Mouse (Mus musculus) liver, embryonic 13.5 days (tissue): Measurements from ENCODE around the gene Castor2. TPM values are rescaled to one million over a fixed set of nuclear protein-coding genes. Genes with fewer than 3 reads are reported as not detected.
A peak's percentile ranks its signal among the peaks of the same experiment; 100 is the strongest.

ENCODE experiments used
- ATAC-seq: fragments of 200-750 bp; cut with Nextera tagmentation; 2 replicates; pipeline ENCODE4 v1.8.0; 2017; ENCODE audit warnings: low read depth, mild to moderate bottlenecking, moderate number of reproducible peaks, moderate library complexity
- DNase-seq: peaks from one replicate; pipeline ENCODE4 v3.0.0; 2022
- H3K27ac ChIP-seq: fragments of 300-500 bp; sonication (generic); 2 replicates; pipeline ENCODE4 v1.5.1; 2015; ENCODE audit warnings: moderate library complexity, mild to moderate bottlenecking, inconsistent platforms
- H3K27me3 ChIP-seq: fragments of 300-500 bp; sonication (generic); 2 replicates; pipeline ENCODE4 v1.6.1; 2015; ENCODE audit warnings: mild to moderate bottlenecking, inconsistent platforms
- H3K36me3 ChIP-seq: fragments of 300-500 bp; sonication (generic); 2 replicates; pipeline ENCODE4 v1.6.1; 2015; ENCODE audit warnings: mild to moderate bottlenecking, inconsistent platforms
- H3K4me1 ChIP-seq: fragments of 300-500 bp; sonication (generic); replicated peaks from 2 replicates; pipeline ENCODE4 v1.6.1; 2015; ENCODE audit warnings: inconsistent platforms
- H3K4me2 ChIP-seq: fragments of 300-500 bp; sonication (generic); 2 replicates; pipeline ENCODE4 v1.6.1; 2015; ENCODE audit warnings: inconsistent platforms, mild to moderate bottlenecking, moderate library complexity
- H3K4me3 ChIP-seq: fragments of 300-500 bp; sonication (generic); replicated peaks from 2 replicates; pipeline ENCODE4 v1.5.1; 2015; ENCODE audit warnings: mild to moderate bottlenecking, inconsistent platforms
- H3K9ac ChIP-seq: fragments of 300-500 bp; sonication (generic); 2 replicates; pipeline ENCODE4 v1.6.1; 2015; ENCODE audit warnings: mild to moderate bottlenecking, inconsistent platforms
- H3K9me3 ChIP-seq: fragments of 300-500 bp; sonication (generic); replicated peaks from 2 replicates; pipeline ENCODE4 v1.6.1; 2016; ENCODE audit warnings: inconsistent platforms
- WGBS: fragments of 180-500 bp; shearing (Covaris S2); methylation state at CpG from one replicate; pipeline ENCODE4 v1.1.7; 2015; ENCODE audit not compliant: insufficient replicate concordance; 5-methylcytosine and 5-hydroxymethylcytosine counted together
- polyA plus RNA-seq: library from polyadenylated mRNA; unstranded; fragments of >200 nt; fragmentation: Nextera tagmentation; extraction: Ambion mirVana; gene quantifications from 2 replicates; pipeline ENCODE4 v1.2.1, GENCODE M21; 2015

Gene Castor2
- polyA plus RNA-seq = 0.54 and 0.65 TPM in 2 replicates

DNA sequence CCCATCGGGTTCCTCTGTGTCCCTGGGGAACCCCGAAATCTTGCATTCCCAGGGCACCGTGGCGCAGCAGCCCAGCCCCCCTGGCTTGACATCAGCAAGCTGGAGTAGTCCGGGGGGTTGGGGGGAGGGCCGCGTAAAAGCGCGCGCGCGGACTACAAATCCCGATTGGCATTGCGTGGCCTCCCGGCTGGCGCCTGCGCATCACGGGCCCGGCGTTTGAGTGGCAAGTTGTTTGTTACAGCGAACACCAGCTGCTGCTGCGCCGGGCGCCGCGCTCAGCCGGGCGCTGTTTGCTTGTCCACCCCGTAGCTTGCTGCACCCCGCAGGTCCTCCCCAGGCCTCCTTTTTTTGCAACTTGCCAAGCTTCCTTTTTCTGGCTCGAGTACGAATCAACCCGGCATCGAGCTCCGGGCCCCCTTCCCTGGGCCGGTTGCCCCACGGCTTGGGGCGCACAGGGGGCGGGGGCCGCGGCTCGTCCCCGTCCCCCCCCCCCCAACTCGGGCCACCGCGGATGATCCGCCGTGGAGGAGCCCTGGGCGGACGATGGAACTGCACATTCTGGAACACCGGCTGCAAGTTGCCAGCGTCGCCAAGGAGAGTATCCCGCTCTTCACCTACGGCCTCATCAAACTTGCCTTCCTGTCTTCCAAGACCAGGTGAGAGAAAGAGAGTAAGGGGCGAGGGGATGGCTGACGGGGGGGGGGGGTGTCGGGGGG, at the start of gene Castor2:
TSS of gene Castor2 (plus strand) at position 216 of the 716 bp plus-strand sequence.
- DNase-seq (peak; percentile 69), ATAC-seq (peak; percentile 71)
- Histone ChIP-seq H3K9ac (peak within 1 kb of the TSS; percentile 68), H3K4me3 (peak within 1 kb of the TSS; percentile 64), H3K27ac (no peak within 1 kb of the TSS), H3K36me3 (no peaks in the 10 kb centered on the region), H3K9me3 (no peaks in the 10 kb centered on the region), H3K27me3 (peaks cover 18% of the 10 kb centered on the region), H3K4me1 (peaks cover 14% of the 10 kb centered on the region), H3K4me2 (peak within 1 kb of the TSS; percentile 85)
- WGBS = under 1% methylated on average over 47 of the region's 58 CpGs

DNA sequence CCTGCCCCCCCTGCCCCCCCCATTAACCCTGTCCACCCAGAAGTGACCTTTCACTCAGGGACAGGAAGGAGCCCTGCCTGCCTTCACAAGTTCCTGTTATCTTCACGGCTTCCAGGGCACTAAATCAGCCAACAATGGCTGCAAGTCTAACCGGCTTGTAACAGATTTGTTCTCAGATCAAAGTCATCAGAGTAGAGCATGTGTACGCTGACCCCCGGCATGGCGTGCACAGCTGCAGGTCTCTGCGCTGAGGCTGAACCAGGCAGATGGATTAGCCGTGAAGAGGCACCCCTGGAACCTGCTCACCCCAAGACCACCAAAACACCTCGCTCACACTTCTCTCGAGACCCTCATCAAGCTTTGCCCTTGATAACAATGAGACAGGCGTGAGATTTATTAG, 48.8 kb upstream of the Castor2 start:
- 27% methylated on average over 10 of the region's 10 CpGs for WGBS
- H3K9ac ChIP-seq = no peak overlapping the region
- no peaks in the 10 kb centered on the region for H3K36me3 ChIP-seq
- 0 out of 2 replicates have a peak, but pooled peaks cover 4% of the 10 kb centered on the region for H3K9me3 ChIP-seq
- H3K4me2 ChIP-seq = no peak overlapping the region
- DNase-seq = no peak
- no peak overlapping the region for H3K4me3 ChIP-seq
- no peak overlapping the region for H3K27ac ChIP-seq
- no peak for ATAC-seq
- no peaks in the 10 kb centered on the region for H3K27me3 ChIP-seq
- H3K4me1 ChIP-seq = no peaks in the 10 kb centered on the region

DNA sequence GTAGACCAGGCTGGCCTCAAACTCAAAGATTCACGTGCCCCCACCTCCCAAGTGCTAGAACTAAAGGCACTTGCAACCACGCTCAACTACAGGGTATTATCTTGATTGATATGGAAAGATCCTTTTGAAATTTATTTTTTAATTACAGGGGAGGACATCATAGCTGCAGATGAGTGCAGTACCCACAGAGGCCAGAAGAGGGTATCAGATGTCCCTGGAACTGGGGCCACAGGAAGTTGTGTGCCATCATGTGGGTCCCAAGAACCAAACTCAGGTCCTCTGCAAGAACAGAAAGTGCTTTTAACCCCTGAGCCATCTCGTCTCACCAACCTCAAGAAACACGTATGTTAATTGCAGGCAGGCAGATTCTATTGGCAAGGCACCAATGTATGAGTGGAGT, 46.9 kb upstream of the Castor2 start:
- Histone ChIP-seq H3K27ac (no peak overlapping the region), H3K36me3 (no peaks in the 10 kb centered on the region), H3K9ac (no peak overlapping the region), H3K27me3 (no peaks in the 10 kb centered on the region), H3K9me3 (no peaks in the 10 kb centered on the region), H3K4me1 (no peaks in the 10 kb centered on the region), H3K4me3 (no peak overlapping the region), H3K4me2 (no peak overlapping the region)
- DNase-seq = no peak
- no peak for ATAC-seq
- WGBS = 52% methylated on average over 4 of the region's 4 CpGs

DNA sequence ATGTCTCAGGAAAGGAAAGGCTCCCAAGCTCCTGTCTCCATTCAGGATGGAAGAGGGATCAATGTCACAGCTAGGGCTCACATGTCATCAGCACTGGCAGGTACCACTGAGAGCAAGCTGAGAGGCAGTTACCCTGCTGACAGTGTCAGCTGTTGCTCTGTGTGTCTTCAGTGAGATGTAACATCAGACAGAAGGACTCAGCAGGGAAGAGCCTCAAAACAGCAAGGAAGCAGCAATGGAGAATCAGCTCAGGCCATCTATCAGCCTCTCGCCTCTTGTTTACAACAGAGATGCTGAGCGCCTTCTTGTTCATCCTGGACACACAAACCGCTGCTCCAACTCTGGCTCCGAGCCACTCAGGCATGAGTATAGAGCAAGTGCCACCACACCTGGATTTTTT, 45.0 kb upstream of the Castor2 start:
- Histone ChIP-seq H3K27ac (no peak overlapping the region), H3K27me3 (no peaks in the 10 kb centered on the region), H3K4me3 (no peak overlapping the region), H3K4me2 (no peak overlapping the region), H3K9me3 (no peaks in the 10 kb centered on the region), H3K9ac (no peak overlapping the region), H3K4me1 (no peaks in the 10 kb centered on the region), H3K36me3 (no peaks in the 10 kb centered on the region)
- ATAC-seq (no peak), DNase-seq (no peak)
- WGBS = 55% methylated on average over 4 of the region's 4 CpGs

DNA sequence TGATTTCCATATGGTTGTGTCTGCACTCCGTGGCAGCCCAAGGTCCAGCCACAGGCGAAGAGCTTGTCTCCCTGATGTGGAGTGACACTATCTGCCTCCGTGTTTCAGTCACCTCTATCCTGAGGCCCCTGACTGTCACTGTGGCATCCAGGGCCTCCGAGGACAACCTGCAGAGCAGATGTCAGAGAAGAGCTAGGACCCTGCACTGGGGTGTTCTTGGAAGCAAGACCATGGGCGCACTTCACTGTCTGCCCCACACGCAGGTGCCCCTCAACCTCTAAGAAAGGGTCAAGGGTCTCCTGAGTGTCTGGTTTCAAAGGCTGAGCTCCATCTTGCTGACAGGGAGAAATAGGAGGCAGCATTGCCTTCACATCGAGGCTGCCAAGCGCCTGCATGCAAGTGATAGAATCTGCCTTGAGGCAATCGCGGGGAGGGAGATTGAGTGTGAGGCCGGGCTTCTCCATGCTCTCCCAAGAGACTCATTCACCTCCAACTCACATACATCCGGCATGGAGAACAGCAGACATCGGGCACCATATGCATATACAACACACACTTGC, 40.6 kb upstream of the Castor2 start:
- ATAC-seq = no peak
- no peak overlapping the region for H3K9ac ChIP-seq
- H3K27ac ChIP-seq = no peak overlapping the region
- no peaks in the 10 kb centered on the region for H3K9me3 ChIP-seq
- no peaks in the 10 kb centered on the region for H3K4me1 ChIP-seq
- DNase-seq = no peak
- no peaks in the 10 kb centered on the region for H3K27me3 ChIP-seq
- H3K4me2 ChIP-seq = no peak overlapping the region
- no peak overlapping the region for H3K4me3 ChIP-seq
- WGBS = 53% methylated on average over 13 of the region's 13 CpGs
- H3K36me3 ChIP-seq = no peaks in the 10 kb centered on the region

DNA sequence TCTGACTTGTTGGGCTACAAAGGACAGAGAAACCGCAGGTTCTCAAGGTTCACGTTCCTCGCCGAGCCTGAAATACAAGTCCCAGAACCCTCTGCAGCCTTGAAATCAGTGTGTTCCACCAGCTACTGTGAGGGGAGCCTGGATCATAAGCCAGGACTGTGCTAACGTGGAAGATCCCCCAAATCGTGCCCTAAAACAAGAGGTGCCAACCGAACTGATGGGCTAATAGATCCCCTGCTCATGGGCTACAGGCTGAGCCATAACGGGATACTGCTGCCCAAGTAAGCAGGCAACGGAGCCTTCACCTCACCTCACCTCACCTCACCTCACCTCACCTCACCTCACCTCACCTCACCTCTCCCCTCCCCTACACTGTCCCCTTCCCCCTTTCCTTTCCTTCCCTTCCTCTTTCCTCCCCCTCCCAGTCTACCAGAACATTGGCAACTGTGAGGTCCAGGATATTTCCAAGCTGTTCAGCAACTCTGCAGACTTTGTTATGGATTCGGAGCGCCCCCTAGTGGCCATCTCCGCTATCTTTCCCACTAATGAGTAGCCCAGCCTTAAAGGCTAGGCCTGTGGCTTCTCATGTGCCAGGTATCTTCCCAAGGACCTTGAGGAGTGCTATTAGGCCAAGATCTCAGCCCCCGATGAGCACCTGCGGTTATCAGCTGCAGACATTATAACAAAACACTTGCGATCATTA, 36.0 kb upstream of the Castor2 start:
- no peaks in the 10 kb centered on the region for H3K36me3 ChIP-seq
- H3K9me3 ChIP-seq = no peaks in the 10 kb centered on the region
- H3K4me3 ChIP-seq = no peak overlapping the region
- DNase-seq (peak; percentile 18), ATAC-seq (no peak)
- H3K27me3 ChIP-seq = no peaks in the 10 kb centered on the region
- H3K4me1 ChIP-seq = no peaks in the 10 kb centered on the region
- no peak overlapping the region for H3K9ac ChIP-seq
- no peak overlapping the region for H3K27ac ChIP-seq
- 35% methylated on average over 15 of the region's 15 CpGs for WGBS
- no peak overlapping the region for H3K4me2 ChIP-seq

DNA sequence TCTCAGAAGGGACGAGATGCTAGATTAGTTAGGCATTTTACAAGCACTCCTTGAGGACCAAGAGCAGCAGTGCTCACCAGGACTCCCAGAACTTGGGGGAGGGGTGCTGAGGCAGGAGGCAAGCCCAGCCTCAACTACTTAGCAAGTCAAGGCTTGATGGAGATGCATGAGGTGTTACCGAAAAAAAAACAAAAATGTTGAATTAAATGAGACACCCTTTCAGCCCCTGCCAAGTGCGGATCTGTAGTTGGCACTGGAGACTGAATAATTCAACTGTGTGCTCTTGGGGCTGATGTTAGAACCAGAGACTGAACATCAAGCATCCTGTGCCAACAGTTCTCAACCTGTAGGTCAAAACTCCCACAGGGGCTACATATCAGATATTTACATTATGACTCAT, 33.2 kb upstream of the Castor2 start:
- Histone ChIP-seq H3K36me3 (no peaks in the 10 kb centered on the region), H3K4me2 (no peak overlapping the region), H3K9me3 (no peaks in the 10 kb centered on the region), H3K27ac (no peak overlapping the region), H3K4me3 (no peak overlapping the region), H3K4me1 (no peaks in the 10 kb centered on the region), H3K9ac (no peak overlapping the region), H3K27me3 (no peaks in the 10 kb centered on the region)
- DNase-seq (no peak), ATAC-seq (no peak)
- WGBS = 29% methylated on average over 3 of the region's 3 CpGs

DNA sequence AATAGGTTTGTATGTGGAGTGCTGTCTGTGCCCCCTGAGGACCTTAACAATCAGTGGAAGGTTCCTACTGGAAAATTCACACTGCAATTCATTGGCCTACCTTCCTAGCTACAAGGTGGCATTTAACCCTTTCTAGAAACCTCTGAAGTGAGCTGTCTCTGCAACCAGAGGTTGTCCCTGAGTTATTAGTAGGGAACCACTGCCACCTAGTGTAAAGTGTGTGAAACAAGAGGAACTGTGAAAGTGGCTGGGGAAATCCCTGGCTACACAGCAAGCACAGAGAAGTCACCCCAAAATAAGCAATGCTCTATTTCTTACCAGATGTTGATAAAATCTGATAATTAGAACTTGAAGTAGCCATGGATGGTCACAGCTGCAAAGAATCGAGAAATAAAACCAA, 31.6 kb upstream of the Castor2 start:
- 8% methylated on average over 1 of the region's 1 CpGs for WGBS
- H3K36me3 ChIP-seq = no peaks in the 10 kb centered on the region
- H3K27ac ChIP-seq = no peak overlapping the region
- no peaks in the 10 kb centered on the region for H3K9me3 ChIP-seq
- no peaks in the 10 kb centered on the region for H3K4me1 ChIP-seq
- ATAC-seq (no peak), DNase-seq (no peak)
- H3K9ac ChIP-seq = no peak overlapping the region
- no peaks in the 10 kb centered on the region for H3K27me3 ChIP-seq
- no peak overlapping the region for H3K4me3 ChIP-seq
- H3K4me2 ChIP-seq = no peak overlapping the region

DNA sequence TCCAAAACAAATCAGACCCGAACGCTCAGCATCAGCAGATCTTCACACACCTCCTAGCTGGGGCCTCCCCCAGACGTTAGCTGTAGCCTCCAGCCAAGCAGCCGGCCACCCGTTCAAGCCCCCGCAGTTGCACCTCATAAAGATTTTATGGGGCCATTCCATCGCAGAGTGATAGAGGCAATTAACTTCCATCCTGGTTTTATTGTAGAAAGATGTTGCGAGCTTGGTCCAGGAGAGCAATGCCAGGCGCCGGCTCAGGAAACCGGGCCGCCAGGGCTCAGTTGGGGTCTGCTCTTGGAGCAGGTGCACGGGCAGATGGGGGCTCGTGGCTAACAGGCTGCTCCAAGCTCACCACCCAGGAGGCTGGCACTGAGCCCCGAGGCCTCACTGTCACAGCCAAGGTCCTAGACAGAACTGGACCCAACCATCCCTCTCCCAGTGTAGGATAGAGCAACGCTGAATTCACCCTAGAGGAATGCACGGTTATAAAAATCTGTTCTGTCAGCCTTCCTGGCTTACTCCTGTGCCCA, 25.9 kb upstream of the Castor2 start:
- Histone ChIP-seq H3K4me3 (no peak overlapping the region), H3K36me3 (no peaks in the 10 kb centered on the region), H3K4me2 (no peak overlapping the region), H3K4me1 (no peaks in the 10 kb centered on the region), H3K27me3 (no peaks in the 10 kb centered on the region), H3K9me3 (peaks cover 8% of the 10 kb centered on the region), H3K27ac (no peak overlapping the region), H3K9ac (no peak overlapping the region)
- 64% methylated on average over 17 of the region's 17 CpGs for WGBS
- DNase-seq (no peak), ATAC-seq (no peak)

DNA sequence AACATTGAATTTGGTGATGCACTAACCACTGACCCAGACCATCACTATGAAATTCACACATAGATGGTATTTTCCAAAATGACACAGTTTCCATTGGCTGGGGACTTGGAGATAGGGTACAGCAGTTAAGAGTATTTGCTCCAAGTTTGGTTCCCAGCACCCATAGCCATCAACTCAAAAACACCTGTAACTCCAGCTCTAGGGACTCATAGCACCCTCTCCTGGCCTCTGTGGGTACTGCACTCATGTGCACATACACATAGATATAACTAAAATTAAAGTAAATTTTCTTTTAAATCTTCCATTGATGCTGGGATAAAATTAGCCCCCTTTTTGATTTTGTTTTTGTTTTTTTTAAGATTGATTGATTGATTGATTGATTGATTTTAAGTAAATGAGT, 25.1 kb upstream of the Castor2 start:
- H3K4me2 ChIP-seq = no peak overlapping the region
- ATAC-seq = no peak
- H3K9ac ChIP-seq = no peak overlapping the region
- H3K9me3 ChIP-seq = peaks cover 8% of the 10 kb centered on the region
- no peak overlapping the region for H3K4me3 ChIP-seq
- no peaks in the 10 kb centered on the region for H3K27me3 ChIP-seq
- H3K36me3 ChIP-seq = no peaks in the 10 kb centered on the region
- H3K4me1 ChIP-seq = no peaks in the 10 kb centered on the region
- H3K27ac ChIP-seq = no peak overlapping the region
- no peak for DNase-seq

DNA sequence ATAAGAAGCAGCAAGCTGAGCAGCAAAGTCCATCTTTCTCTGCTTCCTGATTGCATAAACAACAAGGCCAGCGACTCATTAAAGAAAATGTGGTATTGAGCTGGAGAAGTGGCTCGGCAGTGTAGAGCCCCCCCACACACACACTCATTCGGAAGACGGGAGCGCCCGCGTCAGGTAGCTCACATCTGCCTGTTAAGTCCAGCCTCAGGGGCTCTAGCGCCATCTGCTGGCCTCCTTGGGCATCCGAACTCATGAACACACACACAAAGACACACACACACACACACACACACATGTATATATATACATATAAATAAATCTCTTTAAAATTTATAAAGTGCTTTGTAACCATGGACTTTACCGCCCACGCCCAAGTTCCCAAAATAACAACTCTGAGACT, 23.3 kb upstream of the Castor2 start:
- H3K27me3 ChIP-seq = no peaks in the 10 kb centered on the region
- H3K9ac ChIP-seq = no peak overlapping the region
- WGBS = 82% methylated on average over 11 of the region's 11 CpGs

More for the DNA sequence above, 23.3 kb upstream of the Castor2 start:
- no peak overlapping the region for H3K4me2 ChIP-seq
- no peaks in the 10 kb centered on the region for H3K36me3 ChIP-seq
- peaks cover 2% of the 10 kb centered on the region; the same call in 1 of the 2 replicates for H3K4me1 ChIP-seq
- H3K4me3 ChIP-seq = no peak overlapping the region
- H3K27ac ChIP-seq = no peak overlapping the region
- H3K9me3 ChIP-seq = peaks cover 8% of the 10 kb centered on the region
- ATAC-seq (no peak), DNase-seq (no peak)
